Mouse (Mus musculus): Measurements from ENCODE around the gene Slc7a5.
A peak's percentile ranks its signal among the peaks of the same experiment; 100 is the strongest.

DNA sequence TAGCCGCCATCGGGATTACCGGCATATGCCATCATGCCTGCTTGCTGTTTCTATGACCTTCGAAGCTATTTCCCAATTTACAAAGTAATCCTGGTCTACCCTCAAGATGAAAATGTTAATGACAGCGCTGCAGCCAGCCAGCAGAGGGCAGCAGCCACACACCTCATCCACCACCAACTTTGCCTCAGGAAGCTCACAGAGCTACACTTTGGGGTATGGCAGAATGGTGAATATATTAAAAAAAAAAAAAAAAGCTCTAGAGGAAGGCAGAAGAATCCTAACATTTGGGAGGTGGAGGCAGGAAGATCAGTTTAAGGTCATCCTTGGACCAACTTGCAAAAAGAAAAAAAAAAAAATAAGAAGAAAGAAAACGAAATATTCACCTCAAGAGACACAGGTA is 57.5 kb downstream of the Slc7a5 start:
- no peak for TF ChIP-seq CHD2 (IDR thresholded peaks at IDR 0.05; ENCODE audit: low read depth, low read length)
- no peak for TF ChIP-seq HCFC1 (IDR thresholded peaks at IDR 0.05; ENCODE audit: borderline replicate concordance, insufficient read depth, low read length)
- TF ChIP-seq ZC3H11A (IDR thresholded peaks at IDR 0.05; ENCODE audit: borderline replicate concordance, low read depth, low read length) = peak; percentile 83; the same call in 1 of the 2 replicates
- peak; percentile 81 for TF ChIP-seq ZNF384 (IDR thresholded peaks at IDR 0.05; ENCODE audit: low read depth, low read length)

All from ES-E14 (cell line).